Mouse (Mus musculus): ENCODE measurements at regions not wholly inside any gene's neighbourhood (a gene's known extent, or its start where the extent isn't known, plus 50 kb on each side); places are given as distances from the start of the nearest gene placed in this dataset.

- TF ChIP-seq CTCF (IDR thresholded peaks at IDR 0.05; ENCODE audit: insufficient read depth, low read length) (no peak), POLR2A (IDR thresholded peaks at IDR 0.05; ENCODE audit: borderline replicate concordance, extremely low read depth, low read depth, low read length) (no peak)
These were observed 590.6 kb downstream of the Isl1 start for GRCm38 (mm10) chr13:115718859-115719258.

All from lung, adult 2 months (tissue).